Mouse (Mus musculus) embryonic fibroblast, embryonic 13.5 days (primary cell): ENCODE results near the gene Trpm3. TPM values are rescaled to one million over a fixed set of nuclear protein-coding genes. Genes with fewer than 3 reads are reported as not detected.

Source experiments
- H3K27ac ChIP-seq: 2 replicates; pipeline ENCODE4 v1.5.1; 2012; ENCODE audit warnings: low read length, control low read depth, inconsistent platforms; ENCODE audit not compliant: insufficient read depth
- H3K4me1 ChIP-seq: 2 replicates; pipeline ENCODE4 v1.6.1; 2011; ENCODE audit warnings: low read length; ENCODE audit not compliant: control insufficient read depth, insufficient read depth
- H3K4me3 ChIP-seq: 2 replicates; pipeline ENCODE4 v1.5.1; 2011; ENCODE audit warnings: mild to moderate bottlenecking, control low read depth, low read length; ENCODE audit not compliant: insufficient read depth
- CTCF ChIP-seq: IDR thresholded peaks from 2 replicates; pipeline ENCODE4 v1.5.1; 2011; ENCODE audit warnings: mild to moderate bottlenecking, control low read depth, low read length, moderate library complexity, borderline replicate concordance; ENCODE audit not compliant: insufficient read depth
- POLR2A ChIP-seq: IDR thresholded peaks from 2 replicates; pipeline ENCODE4 v1.6.1; 2011; ENCODE audit warnings: low read depth, mild to moderate bottlenecking, control low read depth, low read length, moderate library complexity
- polyA plus RNA-seq: library from polyadenylated mRNA; stranded (reverse); fragments of >200 nt; gene quantifications from 2 replicates; pipeline ENCODE4 v1.2.4, GENCODE M21; 2011; ENCODE audit warnings: low read depth; ENCODE audit not compliant: missing spikeins, insufficient read length

Gene Trpm3
- polyA plus RNA-seq, 1 experiment, result 0.46 TPM

- H3K4me3 ChIP-seq, result no peak overlapping the region
- H3K27ac ChIP-seq, result no peak overlapping the region
- TF ChIP-seq POLR2A (no peak), CTCF (no peak)
- no peaks in the 10 kb centered on the region for H3K4me1 ChIP-seq
Observed at GRCm38 (mm10) chr19:22775191-22775695, 636.4 kb downstream of the Trpm3 start.

- Histone ChIP-seq H3K27ac (no peak overlapping the region), H3K4me3 (no peak overlapping the region), H3K4me1 (no peaks in the 10 kb centered on the region)
- TF ChIP-seq CTCF (no peak), POLR2A (no peak)
Observed at GRCm38 (mm10) chr19:22780192-22780843, 641.5 kb downstream of the Trpm3 start.

- no peak overlapping the region for H3K27ac ChIP-seq
- TF ChIP-seq POLR2A, result no peak
- no peak for TF ChIP-seq CTCF
- H3K4me3 ChIP-seq, result no peak overlapping the region
- H3K4me1 ChIP-seq, result no peaks in the 10 kb centered on the region
Observed at GRCm38 (mm10) chr19:22781579-22781978, 642.7 kb downstream of the Trpm3 start.

- no peak overlapping the region for H3K27ac ChIP-seq
- no peak for TF ChIP-seq CTCF
- TF ChIP-seq POLR2A, result no peak
- no peak overlapping the region for H3K4me3 ChIP-seq
- no peaks in the 10 kb centered on the region for H3K4me1 ChIP-seq
Observed at GRCm38 (mm10) chr19:22783745-22784144, 644.9 kb downstream of the Trpm3 start.

GRCm38 (mm10) chr19:22789753-22790152 is 650.9 kb downstream of the Trpm3 start:
- Histone ChIP-seq H3K4me3 (no peak overlapping the region), H3K27ac (no peak overlapping the region), H3K4me1 (no peaks in the 10 kb centered on the region)
- TF ChIP-seq POLR2A (no peak), CTCF (no peak)

- TF ChIP-seq POLR2A (no peak), CTCF (no peak)
- H3K4me3 ChIP-seq, result no peak overlapping the region
- no peaks in the 10 kb centered on the region for H3K4me1 ChIP-seq
- no peak overlapping the region for H3K27ac ChIP-seq
Observed at GRCm38 (mm10) chr19:22796996-22797395, 658.1 kb downstream of the Trpm3 start.

- no peak overlapping the region for H3K4me3 ChIP-seq
- TF ChIP-seq CTCF, result no peak
- no peak for TF ChIP-seq POLR2A
- no peaks in the 10 kb centered on the region for H3K4me1 ChIP-seq
- H3K27ac ChIP-seq, result no peak overlapping the region
Observed at GRCm38 (mm10) chr19:22800471-22800870, 661.6 kb downstream of the Trpm3 start.

- Histone ChIP-seq H3K4me1 (no peaks in the 10 kb centered on the region), H3K27ac (no peak overlapping the region), H3K4me3 (no peak overlapping the region)
- no peak for TF ChIP-seq POLR2A
- no peak for TF ChIP-seq CTCF
Observed at GRCm38 (mm10) chr19:22803396-22803795, 664.5 kb downstream of the Trpm3 start.

GRCm38 (mm10) chr19:22804311-22804710 is 665.5 kb downstream of the Trpm3 start:
- Histone ChIP-seq H3K4me3 (no peak overlapping the region), H3K4me1 (no peaks in the 10 kb centered on the region), H3K27ac (no peak overlapping the region)
- no peak for TF ChIP-seq POLR2A
- TF ChIP-seq CTCF, result no peak

- Histone ChIP-seq H3K4me1 (no peaks in the 10 kb centered on the region), H3K4me3 (no peak overlapping the region), H3K27ac (no peak overlapping the region)
- TF ChIP-seq CTCF, result no peak
- TF ChIP-seq POLR2A, result no peak
Observed at GRCm38 (mm10) chr19:22810247-22810646, 671.4 kb downstream of the Trpm3 start.
